Mouse (Mus musculus): ENCODE results near the gene Maco1. TPM values are rescaled to one million over a fixed set of nuclear protein-coding genes. Genes with fewer than 3 reads are reported as not detected.
"Not testable (repeated sequence)": the region's sequence is repeated elsewhere in the genome, so short reads cannot be mapped to it uniquely, and the experiment has no call there.

Gene Maco1
- total RNA-seq, 4 experiments from 2014 or later, result 21.1 to 25.0 (median 23.2) TPM

- no peak for DNase-seq (ENCODE audit: low spot score)
These were observed 8.7 kb upstream of the Maco1 start for GRCm38 (mm10) chr4:134861884-134862283.

DNA sequence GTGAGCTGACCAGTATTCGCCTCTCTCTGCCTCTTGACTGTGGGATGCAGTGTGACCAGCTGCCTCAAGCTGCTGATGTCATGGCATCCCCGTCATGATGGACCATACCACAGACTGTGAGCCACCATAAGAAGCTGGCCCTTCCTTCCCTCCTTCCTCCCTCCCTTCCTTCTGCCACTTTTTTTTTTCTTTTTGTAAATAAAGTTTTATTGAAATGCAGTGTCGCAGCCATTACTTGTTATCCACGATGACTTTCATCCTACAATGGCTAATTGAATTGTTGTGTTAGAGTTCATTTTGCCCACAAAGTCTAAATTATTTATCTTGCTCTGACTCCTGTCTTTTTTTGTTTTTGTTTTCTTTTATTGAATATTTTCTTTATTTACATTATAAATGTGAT is 5.3 kb upstream of the Maco1 start:
- DNase-seq (ENCODE audit: low spot score), result no peak

- DNase-seq (ENCODE audit: low spot score), result no peak
These were observed 3.4 kb upstream of the Maco1 start for GRCm38 (mm10) chr4:134856501-134856900.

DNA sequence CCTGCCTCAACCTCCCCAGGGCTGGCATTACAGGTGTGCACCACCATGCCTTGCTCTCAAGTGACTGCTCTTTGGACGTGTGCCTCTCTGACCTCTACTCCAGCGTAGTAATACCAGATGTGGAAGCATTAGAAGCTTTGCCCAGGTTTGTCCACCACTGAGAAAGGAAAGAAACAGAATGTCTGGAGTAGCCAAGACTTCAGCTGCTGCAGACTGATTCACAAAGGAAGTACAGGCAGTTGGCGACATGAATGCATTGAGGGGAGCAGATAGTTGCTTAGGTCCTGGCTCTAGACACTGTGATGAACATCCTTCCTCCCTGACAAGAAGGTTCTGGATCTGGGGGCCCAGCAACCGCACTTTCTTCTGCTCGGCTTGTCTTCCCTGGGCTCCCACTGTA is 2.9 kb upstream of the Maco1 start:
- DNase-seq (ENCODE audit: low spot score), result no peak

- DNase-seq (ENCODE audit: low spot score), result no peak
These were observed 2.2 kb upstream of the Maco1 start for GRCm38 (mm10) chr4:134855371-134855770.

- peak; percentile 87 for DNase-seq (ENCODE audit: low spot score)
These were observed 716 bp upstream of the Maco1 start for GRCm38 (mm10) chr4:134853637-134854485.

DNA sequence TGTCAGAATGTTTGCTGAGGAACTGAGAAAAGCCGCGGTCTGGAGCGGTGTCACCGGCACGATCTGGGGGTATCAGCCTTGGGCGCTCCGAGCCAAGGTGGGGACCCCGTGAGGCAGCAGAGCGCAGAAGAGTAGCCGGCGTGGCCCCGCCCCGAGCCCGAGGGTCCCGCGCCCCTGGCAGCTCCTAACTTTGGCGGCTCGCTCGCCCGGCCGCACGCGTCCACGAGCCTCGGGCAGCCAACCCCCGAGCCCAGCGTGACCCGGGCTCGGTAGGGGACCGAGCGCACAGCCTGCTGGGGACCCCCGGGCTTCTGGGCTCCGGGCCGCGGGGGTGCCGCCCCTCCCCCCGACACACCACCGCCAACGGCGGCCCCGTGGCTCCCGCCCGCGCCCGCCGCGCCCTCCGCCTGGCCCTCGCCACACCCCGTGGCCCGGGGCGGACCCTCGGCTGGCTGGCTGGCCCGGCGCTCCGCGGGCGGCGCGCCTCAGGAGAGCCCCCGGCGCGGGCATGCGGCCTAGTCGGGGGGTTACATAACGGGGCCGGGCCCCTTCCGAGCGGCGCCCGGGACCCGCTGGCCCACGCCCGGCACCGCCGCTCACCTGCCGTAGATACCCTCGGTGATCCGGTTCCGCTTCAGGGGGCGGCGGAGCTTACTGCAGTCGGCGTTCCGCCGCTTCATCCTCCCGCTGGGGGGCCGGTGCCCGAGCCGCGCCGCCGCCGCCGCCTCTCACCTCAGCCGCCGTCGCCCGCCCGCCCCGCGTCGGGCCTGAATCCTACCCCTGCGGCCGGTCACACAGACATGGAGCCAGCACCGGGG is 498 bp downstream of the Maco1 start:
- DNase-seq (ENCODE audit: low spot score), result no peak

- no peak for DNase-seq (ENCODE audit: low spot score)
These were observed 1.3 kb downstream of the Maco1 start for GRCm38 (mm10) chr4:134851876-134852275.

DNA sequence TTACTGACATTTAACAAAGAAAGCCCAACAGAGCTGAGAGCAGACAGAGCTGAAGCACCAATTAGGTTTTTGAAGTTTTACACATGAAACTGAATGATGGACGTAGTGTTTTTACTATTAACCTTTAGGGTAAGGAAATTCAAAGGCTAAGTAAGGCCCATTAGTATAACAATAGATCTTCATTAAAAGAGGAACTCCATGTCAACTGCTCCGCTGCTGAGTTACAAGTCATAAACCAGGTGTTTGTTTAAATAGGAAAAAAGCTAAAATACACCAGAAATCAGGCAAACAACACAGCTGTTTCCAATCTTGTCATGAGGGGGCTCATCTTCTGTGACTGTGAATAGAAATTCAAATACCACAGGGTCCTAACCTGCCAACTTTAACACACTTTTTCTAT is 1.9 kb downstream of the Maco1 start:
- no peak for DNase-seq (ENCODE audit: low spot score)

DNA sequence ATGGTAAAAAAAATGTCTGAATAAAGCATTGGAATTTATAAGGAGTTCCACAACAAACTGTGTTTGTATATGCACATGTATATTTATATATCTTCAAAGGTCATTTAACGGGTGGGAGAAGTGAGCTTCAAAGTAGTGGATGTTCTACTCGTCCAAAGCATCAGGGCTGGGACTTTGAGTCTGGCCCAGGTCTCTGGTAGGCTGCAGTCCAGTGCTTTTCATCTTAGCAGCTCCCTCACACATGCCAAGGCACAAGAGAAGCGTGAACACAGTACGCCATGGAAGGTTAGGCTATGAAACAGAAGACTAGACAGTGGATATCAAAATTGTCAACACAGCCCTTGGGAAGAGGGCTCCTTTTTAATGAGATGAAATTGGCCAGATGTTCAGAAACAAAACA is 2.6 kb downstream of the Maco1 start:
- no peak for DNase-seq (ENCODE audit: low spot score)

DNA sequence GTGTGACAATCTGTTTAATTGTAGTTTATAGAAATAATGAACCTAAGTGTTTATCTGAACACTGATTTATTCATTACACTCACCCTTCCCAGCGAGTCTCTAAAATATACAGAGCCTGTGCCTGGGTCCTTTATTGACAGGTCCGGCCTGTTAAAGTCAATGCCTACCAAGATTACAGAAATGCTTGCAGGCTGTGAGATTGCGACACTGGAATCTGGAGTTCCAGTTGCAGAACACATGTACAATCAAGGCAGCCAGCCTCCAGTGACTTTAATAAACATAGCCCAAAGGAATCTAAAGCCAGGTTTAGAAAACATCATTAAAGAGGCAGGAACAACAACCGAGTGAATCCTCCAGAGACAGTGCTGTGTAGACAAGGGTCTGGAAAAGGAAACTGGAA is 5.6 kb downstream of the Maco1 start:
- no peak for DNase-seq (ENCODE audit: low spot score)

- DNase-seq (ENCODE audit: low spot score), result no peak
These were observed 9.6 kb downstream of the Maco1 start for GRCm38 (mm10) chr4:134843566-134843965.

GRCm38 (mm10) chr4:134840231-134840630 is 12.9 kb downstream of the Maco1 start:
- no peak for DNase-seq (ENCODE audit: low spot score)

- DNase-seq (ENCODE audit: low spot score), result not testable (repeated sequence)
These were observed 14.4 kb downstream of the Maco1 start for GRCm38 (mm10) chr4:134838706-134839105.

DNA sequence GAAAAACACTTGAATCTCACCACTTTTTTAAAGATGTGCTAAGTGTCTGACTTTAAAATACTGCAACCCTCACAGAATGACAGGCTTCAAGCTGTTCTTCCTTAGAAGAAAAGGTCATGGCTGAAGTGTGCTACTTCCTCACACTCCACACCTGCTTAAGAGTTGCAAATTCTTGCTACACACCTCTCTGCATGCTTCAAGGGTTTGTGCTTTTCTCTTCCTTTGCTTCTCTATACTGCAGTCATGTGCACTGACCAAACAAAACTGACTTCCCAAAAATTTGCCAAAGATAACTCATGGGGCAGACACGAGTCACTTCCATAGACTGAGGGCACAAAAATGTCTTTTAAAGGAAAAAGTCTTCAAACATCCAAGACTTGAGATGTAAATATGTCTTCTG is 14.9 kb downstream of the Maco1 start:
- DNase-seq (ENCODE audit: low spot score), result no peak

DNA sequence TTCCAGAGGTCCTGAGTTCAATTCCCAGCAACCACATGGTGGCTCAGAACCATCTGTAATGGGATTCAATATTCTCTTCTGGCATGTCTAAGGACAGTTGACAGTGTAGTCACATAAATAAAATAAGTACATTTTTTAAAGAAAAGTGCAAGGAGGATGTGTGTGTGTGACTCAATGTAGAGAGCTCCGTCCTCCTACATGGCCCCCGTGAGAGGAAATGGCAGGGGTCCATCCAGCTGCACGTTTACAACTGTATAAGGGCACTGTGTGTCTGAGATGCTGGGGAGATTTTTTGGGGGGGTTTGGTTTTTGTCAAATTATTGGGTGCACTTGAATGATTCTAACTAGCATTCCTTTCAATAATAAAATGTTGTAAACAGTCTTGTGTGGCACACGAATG is 17.7 kb downstream of the Maco1 start:
- no peak for DNase-seq (ENCODE audit: low spot score)

DNA sequence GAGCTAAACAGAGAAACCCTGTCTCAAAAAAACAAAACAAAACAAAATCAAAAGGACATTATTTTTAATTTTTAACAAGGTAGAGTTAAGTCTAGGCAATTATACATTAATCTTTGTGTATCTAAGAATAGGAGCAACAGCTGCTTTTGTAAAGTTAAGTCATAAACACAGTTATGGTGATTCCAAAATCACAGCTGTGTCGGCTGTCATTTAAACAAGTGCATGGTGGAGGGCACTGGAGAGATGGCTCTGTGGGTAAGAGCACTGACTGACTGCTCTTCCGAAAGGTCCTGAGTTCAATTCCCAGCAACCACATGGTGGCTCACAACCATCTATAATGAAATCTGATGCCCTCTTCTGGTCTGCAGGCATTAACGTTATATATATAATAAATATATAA is 21.2 kb downstream of the Maco1 start:
- DNase-seq (ENCODE audit: low spot score), result no peak

DNA sequence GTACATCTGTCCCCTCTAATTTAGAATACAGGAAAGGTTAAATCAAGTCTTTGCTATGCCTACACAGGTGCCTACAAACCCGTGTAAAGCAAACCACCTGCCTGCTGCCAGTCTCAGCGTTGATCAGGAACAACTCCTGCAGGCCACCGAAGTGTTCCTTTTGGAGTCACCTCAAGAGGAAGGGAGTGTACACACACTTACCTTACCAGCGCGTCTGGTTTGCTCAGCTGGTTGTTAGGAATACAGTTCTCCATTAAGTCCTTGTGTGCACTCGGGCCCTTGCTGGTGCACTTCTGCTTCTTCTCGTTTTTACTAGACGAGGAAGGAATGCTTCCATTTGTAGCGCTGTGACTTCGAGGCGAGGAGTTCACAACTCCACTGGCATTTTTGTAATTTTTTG is 25.3 kb downstream of the Maco1 start:
- DNase-seq (ENCODE audit: low spot score), result no peak

- no peak for DNase-seq (ENCODE audit: low spot score)
These were observed 26.8 kb downstream of the Maco1 start for GRCm38 (mm10) chr4:134826348-134826747.

DNA sequence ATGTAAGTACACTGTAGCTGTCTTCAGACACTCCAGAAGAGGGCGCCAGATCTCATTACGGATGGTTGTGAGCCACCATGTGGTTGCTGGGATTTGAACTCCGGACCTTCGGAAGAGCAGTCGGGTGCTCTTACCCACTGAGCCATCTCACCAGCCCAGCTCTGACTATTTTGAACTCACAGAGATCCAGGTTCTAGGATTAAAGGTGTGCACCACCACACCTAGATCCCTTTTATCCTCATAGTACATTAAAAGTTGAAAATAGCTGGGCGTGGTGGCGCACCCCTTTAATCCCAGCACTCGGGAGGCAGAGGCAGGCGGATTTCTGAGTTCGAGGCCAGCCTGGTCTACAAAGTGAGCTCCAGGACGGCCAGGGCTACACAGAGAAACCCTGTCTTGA is 27.3 kb downstream of the Maco1 start:
- not testable (repeated sequence) for DNase-seq (ENCODE audit: low spot score)

GRCm38 (mm10) chr4:134823560-134823959 is 29.6 kb downstream of the Maco1 start:
- DNase-seq (ENCODE audit: low spot score), result no peak

- DNase-seq (ENCODE audit: low spot score), result no peak
These were observed 32.1 kb downstream of the Maco1 start for GRCm38 (mm10) chr4:134821061-134821460.

DNA sequence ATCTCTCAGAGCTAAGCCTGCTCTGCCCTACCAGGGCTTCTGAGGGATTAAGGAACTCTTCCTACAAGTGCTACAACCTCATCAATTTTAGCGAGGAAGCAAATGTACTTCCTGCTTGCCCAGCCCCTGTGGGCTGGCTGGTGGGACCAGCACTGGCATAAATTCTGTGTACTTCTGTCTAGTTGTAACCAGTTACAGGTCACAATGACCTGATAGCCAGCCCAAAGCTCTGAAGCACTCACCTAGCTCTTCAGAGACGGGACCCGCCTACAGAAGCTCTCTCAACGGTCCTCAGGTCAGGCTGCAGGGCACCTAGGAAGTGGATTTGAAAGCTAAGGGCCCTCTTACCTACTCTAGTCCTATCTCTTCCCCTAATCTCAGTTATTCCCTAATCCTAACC is 35.4 kb downstream of the Maco1 start:
- DNase-seq (ENCODE audit: low spot score), result no peak

Data from heart, adult 8-10 months (tissue).